Mouse (Mus musculus) megakaryocyte, embryonic 14.5 days (primary cell): Measurements from ENCODE around the gene Pcsk6.

Experiments
- FLI1 ChIP-seq: IDR thresholded peaks from 2 replicates; pipeline ENCODE4 v1.6.1; 2012; ENCODE audit warnings: low read length, inconsistent platforms, mixed read lengths
- GATA1 ChIP-seq: IDR thresholded peaks from 3 replicates; pipeline ENCODE4 v1.6.1; 2012; ENCODE audit warnings: mixed read lengths, low read length, inconsistent platforms, borderline replicate concordance

- TF ChIP-seq GATA1 (no peak), FLI1 (no peak)
Measured at GRCm38 (mm10) chr7:65958105-65958504, 96.6 kb downstream of the Pcsk6 start.
